Mouse (Mus musculus) retina, embryonic 14.5 days (tissue): ENCODE measurements around the gene Rrp7a.
"Not testable (repeated sequence)": the region's sequence is repeated elsewhere in the genome, so short reads cannot be mapped to it uniquely, and the experiment has no call there.

Experiments used
- DNase-seq: peaks from one replicate; pipeline ENCODE4 v3.0.0-alpha.2; 2015; ENCODE audit warnings: low spot score

The Rrp7a gene

GRCm38 (mm10) chr15:83156929-83157666 is 34.5 kb upstream of the Rrp7a start:
- DNase-seq = peak; percentile 71

GRCm38 (mm10) chr15:83155672-83156419 is 33.2 kb upstream of the Rrp7a start:
- DNase-seq = no peak

GRCm38 (mm10) chr15:83154309-83154708 is 31.7 kb upstream of the Rrp7a start:
- DNase-seq = no peak

GRCm38 (mm10) chr15:83150694-83151093 is 28.1 kb upstream of the Rrp7a start:
- no peak for DNase-seq

- DNase-seq = no peak
These were observed 27.5 kb upstream of the Rrp7a start for GRCm38 (mm10) chr15:83150073-83150442.

GRCm38 (mm10) chr15:83149196-83150072 is 26.8 kb upstream of the Rrp7a start, which contains the start of gene Poldip3:
Gene Poldip3 (minus strand): TSS chr15:83149384.
- DNase-seq = peak; percentile 99

GRCm38 (mm10) chr15:83148801-83149195 is 26.2 kb upstream of the Rrp7a start:
- no peak for DNase-seq

GRCm38 (mm10) chr15:83148395-83148794 is 25.8 kb upstream of the Rrp7a start:
- peak; percentile 34 for DNase-seq

GRCm38 (mm10) chr15:83145541-83145940 is 22.9 kb upstream of the Rrp7a start:
- no peak for DNase-seq

- DNase-seq = no peak
These were observed 20.3 kb upstream of the Rrp7a start for GRCm38 (mm10) chr15:83142861-83143260.

- no peak for DNase-seq
These were observed 13.1 kb upstream of the Rrp7a start for GRCm38 (mm10) chr15:83135654-83136053.

- DNase-seq = no peak
These were observed 12.1 kb upstream of the Rrp7a start for GRCm38 (mm10) chr15:83134671-83135070.

- no peak for DNase-seq
These were observed 7.1 kb upstream of the Rrp7a start for GRCm38 (mm10) chr15:83129530-83130231.

GRCm38 (mm10) chr15:83127037-83127436 is 4.4 kb upstream of the Rrp7a start:
- DNase-seq = not testable (repeated sequence)

- DNase-seq = no peak
These were observed 4.0 kb upstream of the Rrp7a start for GRCm38 (mm10) chr15:83126582-83126981.

- no peak for DNase-seq
These were observed 2.0 kb upstream of the Rrp7a start for GRCm38 (mm10) chr15:83124625-83125024.

GRCm38 (mm10) chr15:83121709-83122565 is 664 bp downstream of the Rrp7a start:
- peak; percentile 67 for DNase-seq

GRCm38 (mm10) chr15:83118360-83118759 is 4.2 kb downstream of the Rrp7a start:
- peak; percentile 38 for DNase-seq

- DNase-seq = no peak
These were observed 7.5 kb downstream of the Rrp7a start for GRCm38 (mm10) chr15:83115071-83115470.

- no peak for DNase-seq
These were observed 8.5 kb downstream of the Rrp7a start for GRCm38 (mm10) chr15:83114106-83114505.

- DNase-seq = peak; percentile 82
These were observed 9.7 kb downstream of the Rrp7a start for GRCm38 (mm10) chr15:83112898-83113297.
